Mouse (Mus musculus) liver, adult 2 months (tissue): ENCODE results near the gene Man1b1.

Experiments used
- CTCF ChIP-seq: fragments of 200-500 bp; IDR thresholded peaks from 2 replicates; pipeline ENCODE4 v1.5.1; 2011; ENCODE audit warnings: low read depth, low read length, control low read depth
- POLR2A ChIP-seq: fragments of 200-500 bp; IDR thresholded peaks from 2 replicates; pipeline ENCODE4 v1.6.1; 2011; ENCODE audit warnings: low read length, control low read depth; ENCODE audit not compliant: insufficient read depth; ENCODE audit errors: extremely low read depth

- no peak for TF ChIP-seq CTCF
- TF ChIP-seq POLR2A, result no peak
Observed at GRCm38 (mm10) chr2:25303931-25304656, 28.0 kb upstream of the Man1b1 start.
